Mouse (Mus musculus): ENCODE data around the gene Adamtsl4.

GRCm38 (mm10) chr3:95685301-95685700 is 2.4 kb downstream of the Adamtsl4 start:
- TF ChIP-seq CTCF (IDR thresholded peaks at IDR 0.05; ENCODE audit: insufficient read depth, low read length), result no peak
- TF ChIP-seq POLR2A (IDR thresholded peaks at IDR 0.05; ENCODE audit: borderline replicate concordance, extremely low read depth, low read depth, low read length), result no peak
